Mouse (Mus musculus) gastrocnemius, adult 2 months (tissue): ENCODE measurements around the gene Ifna1. TPM values are rescaled to one million over a fixed set of nuclear protein-coding genes. Genes with fewer than 3 reads are reported as not detected.
A peak's percentile ranks its signal among the peaks of the same experiment; 100 is the strongest.
"Not testable (repeated sequence)": the region's sequence is repeated elsewhere in the genome, so short reads cannot be mapped to it uniquely, and the experiment has no call there.

ENCODE experiments used
- DNase-seq: peaks from one replicate; pipeline ENCODE4 v3.0.0; 2022
- H3K27ac ChIP-seq: fragments of 200-600 bp; 2 replicates; pipeline ENCODE4 v1.8.1; 2022; ENCODE audit warnings: mild to moderate bottlenecking
- H3K4me3 ChIP-seq: fragments of 200-600 bp; 2 replicates; pipeline ENCODE4 v1.8.1; 2022; ENCODE audit warnings: mild to moderate bottlenecking, moderate library complexity
- CTCF ChIP-seq: fragments of 200-600 bp; IDR thresholded peaks from 2 replicates; pipeline ENCODE4 v1.8.1; 2022; ENCODE audit warnings: antibody characterized with exemption, mild to moderate bottlenecking, moderate library complexity
- intact Hi-C: fragments of 180-260 bp; cut with DNase I; formaldehyde crosslinking; loops from one replicate; pipeline ENCODE4 v1.15.1; 2025
- long read RNA-seq, 2 experiments: library from polyadenylated mRNA; stranded (forward); transcript quantifications; one replicate each; pipeline ENCODE4 v2.0.0; 2021
- total RNA-seq, 2 experiments: library from RNA; stranded (reverse); gene quantifications; 2 replicates each; pipeline ENCODE4 v1.2.3; 2021

The Ifna1 gene
- not detected for total RNA-seq
- long read RNA-seq, experiment 1 = 0 reads
- long read RNA-seq, experiment 2 = 0 reads

DNA sequence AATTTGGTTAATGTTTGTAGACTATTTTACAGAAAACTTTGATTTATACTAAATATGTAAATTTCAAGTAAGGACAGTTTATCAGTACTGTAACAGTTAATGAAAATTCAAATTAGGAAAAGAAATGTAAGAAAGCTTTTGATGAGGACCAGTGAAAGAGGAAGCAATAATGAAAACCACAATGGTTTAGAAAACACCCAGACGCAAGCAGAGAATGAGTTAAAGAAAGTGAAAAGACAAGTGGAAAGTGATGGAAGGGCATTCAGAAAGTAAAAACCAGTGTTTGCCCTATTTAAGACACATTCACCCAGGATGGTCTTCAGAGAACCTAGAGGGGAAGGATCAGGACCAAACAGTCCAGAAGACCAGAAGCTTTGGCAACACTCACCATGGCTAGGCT, at the start of gene Ifna1:
TSS of gene Ifna1 (plus strand) at position 390 of the 400 bp plus-strand sequence.
- intact Hi-C loops = no loop called here
- Histone ChIP-seq H3K4me3 (no peak within 1 kb of the TSS), H3K27ac (no peak within 1 kb of the TSS)
- DNase-seq = no peak
- no peak for TF ChIP-seq CTCF

DNA sequence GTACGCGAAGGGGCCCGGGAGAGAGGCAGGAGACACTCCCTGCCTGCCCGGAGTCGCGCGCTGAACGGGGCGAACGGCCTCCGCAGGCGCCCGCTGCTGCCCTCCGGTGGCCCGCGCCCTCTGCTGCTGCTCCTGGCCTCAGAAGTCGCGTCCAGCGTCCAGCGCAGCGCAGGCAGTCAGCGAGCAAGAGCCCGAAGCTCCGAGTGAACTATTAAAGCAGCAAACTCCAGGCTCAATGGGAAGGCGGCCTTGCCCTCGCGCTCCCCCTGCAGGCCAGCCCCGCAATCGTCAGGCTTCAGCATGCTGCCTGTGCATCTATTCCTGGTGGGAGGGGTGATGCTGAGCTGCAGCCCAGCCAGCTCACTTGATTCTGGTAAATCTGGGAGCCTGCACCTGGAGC, 46.9 kb upstream of the Ifna1 start, which contains the start of gene Gm13287:
TSS of gene Gm13287 (plus strand) at position 301 of the 400 bp plus-strand sequence.
- H3K4me3 ChIP-seq, H3K27ac ChIP-seq, DNase-seq, intact Hi-C loops: not testable (repeated sequence)

DNA sequence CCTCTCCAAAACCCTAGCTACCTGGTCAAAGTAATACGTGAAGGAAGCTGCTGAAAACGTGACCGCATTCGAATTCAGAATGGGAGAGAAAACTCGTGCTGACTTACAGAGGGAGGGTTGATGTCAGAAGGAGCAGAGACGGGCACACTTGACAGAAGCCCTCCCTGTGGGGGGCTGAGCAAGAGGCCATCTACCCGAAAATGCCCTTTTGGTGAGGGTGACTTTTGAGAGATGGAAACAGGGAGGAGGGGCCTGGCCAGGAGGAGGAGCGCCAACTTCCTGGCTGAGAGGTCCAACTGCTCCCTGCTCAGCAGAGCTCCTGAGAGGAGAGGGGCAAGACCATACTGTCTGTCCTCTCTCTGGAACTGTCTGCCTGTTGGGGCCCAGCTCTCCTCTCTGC, 44.7 kb upstream of the Ifna1 start, which contains the start of gene Gm13288:
TSS of gene Gm13288 (plus strand) at position 301 of the 400 bp plus-strand sequence.
- H3K27ac ChIP-seq, intact Hi-C loops, DNase-seq: not testable (repeated sequence)
- 0 out of 2 replicates have a peak within 1 kb of the TSS, but pooled peaks have one; percentile 46 for H3K4me3 ChIP-seq

DNA sequence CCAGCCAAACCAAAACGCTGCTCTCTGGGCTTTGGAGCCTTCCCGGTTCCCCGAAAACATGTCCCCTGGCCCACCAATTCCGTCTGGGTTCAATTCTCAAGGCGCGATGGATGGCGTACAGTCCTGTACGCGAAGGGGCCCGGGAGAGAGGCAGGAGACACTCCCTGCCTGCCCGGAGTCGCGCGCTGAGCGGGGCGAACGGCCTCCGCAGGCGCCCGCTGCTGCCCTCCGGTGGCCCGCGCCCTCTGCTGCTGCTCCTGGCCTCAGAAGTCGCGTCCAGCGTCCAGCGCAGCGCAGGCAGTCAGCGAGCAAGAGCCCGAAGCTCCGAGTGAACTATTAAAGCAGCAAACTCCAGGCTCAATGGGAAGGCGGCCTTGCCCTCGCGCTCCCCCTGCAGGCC, 44.1 kb upstream of the Ifna1 start:
- H3K27ac ChIP-seq, intact Hi-C loops: not testable (repeated sequence)
- peak; percentile 60 for DNase-seq

DNA sequence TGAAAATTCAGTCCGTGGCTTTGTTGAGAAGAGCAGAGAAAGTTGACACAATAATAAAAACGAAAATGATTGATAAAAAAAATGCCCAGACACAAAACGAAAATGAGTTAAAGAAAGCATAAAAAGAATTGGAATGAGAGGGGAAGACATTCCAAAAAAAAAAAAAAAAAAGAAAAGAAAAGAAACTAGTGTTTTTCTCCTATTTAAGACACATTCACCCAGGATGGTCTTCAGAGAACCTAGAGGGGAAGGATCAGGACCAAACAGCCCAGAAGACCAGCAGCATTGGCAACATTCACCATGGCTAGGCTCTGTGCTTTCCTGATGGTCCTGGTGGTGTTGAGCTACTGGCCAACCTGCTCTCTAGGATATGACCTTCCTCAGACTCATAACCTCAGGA, 34.0 kb upstream of the Ifna1 start, which contains the start of gene Ifna7:
TSS of gene Ifna7 (plus strand) at position 301 of the 400 bp plus-strand sequence.
- no peak for TF ChIP-seq CTCF
- H3K27ac ChIP-seq = no peak within 1 kb of the TSS
- intact Hi-C loops = no loop called here
- DNase-seq = no peak
- no peak within 1 kb of the TSS for H3K4me3 ChIP-seq

More for the DNA sequence above, 44.1 kb upstream of the Ifna1 start:
- peak; percentile 30 for TF ChIP-seq CTCF
- H3K4me3 ChIP-seq = 0 out of 2 replicates have a peak overlapping the region, but pooled peaks have one; percentile 46

DNA sequence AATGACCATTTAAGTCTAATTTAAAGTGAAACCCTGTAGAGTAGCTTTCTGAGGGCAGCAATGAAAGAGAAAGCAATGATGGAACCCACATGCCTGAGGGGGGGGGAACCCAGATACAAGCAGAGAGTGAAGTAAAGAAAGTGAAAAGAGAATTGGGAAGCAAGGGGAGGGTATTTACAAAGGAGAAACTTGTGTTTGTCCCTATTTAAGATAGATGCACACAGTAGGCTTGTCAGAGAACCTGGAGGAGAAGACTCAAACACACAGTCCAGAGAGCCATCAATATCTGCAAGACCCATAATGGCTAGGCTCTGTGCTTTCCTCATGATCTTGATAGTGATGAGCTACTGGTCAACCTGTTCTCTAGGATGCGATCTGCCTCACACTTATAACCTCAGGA, 30.2 kb upstream of the Ifna1 start, which contains the start of gene Ifna11:
TSS of gene Ifna11 (plus strand) at position 301 of the 400 bp plus-strand sequence.
- intact Hi-C loops = no loop called here
- Histone ChIP-seq H3K4me3 (no peak within 1 kb of the TSS), H3K27ac (no peak within 1 kb of the TSS)
- no peak for DNase-seq
- TF ChIP-seq CTCF = no peak

DNA sequence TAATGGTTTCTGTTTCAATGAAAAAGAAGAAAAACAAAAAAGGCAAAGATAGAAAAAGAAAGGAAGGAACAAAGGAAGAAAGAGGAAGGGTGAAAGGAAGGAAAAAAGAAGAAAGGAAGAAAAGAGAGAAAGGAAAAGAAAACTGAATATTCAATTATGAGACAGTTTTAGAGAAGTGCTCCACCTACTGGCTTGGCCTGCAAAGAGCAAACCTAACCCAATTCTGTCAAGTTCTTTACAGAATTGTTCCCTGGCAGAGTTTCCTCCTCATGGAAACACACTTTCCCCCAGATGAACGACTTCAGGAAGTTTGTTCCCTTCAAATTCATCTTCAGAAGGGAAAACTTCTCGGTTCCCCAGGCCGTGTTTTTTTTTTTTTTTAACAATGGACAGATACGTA, 26.9 kb upstream of the Ifna1 start:
- peak; percentile 49 for TF ChIP-seq CTCF
- Histone ChIP-seq H3K27ac (no peak overlapping the region), H3K4me3 (no peak overlapping the region)
- intact Hi-C loops = no loop called here
- DNase-seq = no peak

DNA sequence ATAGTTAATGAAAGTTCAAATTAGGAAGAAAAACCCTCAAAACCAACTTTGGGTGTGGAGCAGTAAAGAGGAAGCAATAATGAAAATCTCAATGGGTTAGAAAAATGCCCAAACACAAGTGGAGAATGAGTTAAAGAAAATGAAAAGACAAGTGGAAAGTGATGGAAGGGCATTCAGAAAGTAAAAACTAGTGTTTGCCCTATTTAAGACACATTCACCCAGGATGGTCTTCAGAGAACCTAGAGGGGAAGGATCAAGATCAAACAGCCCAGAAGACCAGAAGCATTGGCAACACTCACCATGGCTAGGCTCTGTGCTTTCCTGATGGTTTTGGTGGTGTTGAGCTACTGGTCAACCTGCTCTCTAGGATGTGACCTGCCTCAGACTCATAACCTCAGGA, 22.8 kb upstream of the Ifna1 start, which contains the start of gene Ifna6:
TSS of gene Ifna6 (plus strand) at position 301 of the 400 bp plus-strand sequence.
- intact Hi-C loops = loop anchor here (5.0 kb wide), 1 partner anchor 255 kb away; the partner anchor contains the start of gene Ifna14
- not testable (repeated sequence) for DNase-seq

DNA sequence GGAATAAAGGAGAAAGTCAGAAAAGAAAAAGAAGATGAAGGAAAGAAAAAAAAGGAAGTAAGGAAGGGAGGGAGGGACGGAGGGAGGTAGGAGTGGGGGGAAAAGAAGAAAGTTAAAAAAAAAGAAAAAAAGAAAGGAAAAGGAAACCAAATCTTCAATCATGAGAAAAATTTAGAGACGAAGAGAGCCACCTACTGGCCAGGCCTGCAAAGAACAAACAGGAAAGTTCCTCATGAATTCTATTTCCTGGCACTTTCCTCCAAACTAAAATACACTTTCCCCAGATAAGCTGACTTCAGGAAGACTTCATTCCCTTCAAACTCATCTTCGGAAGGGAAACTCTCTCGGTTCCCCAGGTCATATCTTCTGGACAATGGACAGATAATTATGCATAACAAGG, 19.4 kb upstream of the Ifna1 start:
- no peak for DNase-seq
- H3K27ac ChIP-seq = no peak overlapping the region
- intact Hi-C loops = no loop called here
- H3K4me3 ChIP-seq = no peak overlapping the region
- TF ChIP-seq CTCF = peak; percentile 57

More for the DNA sequence above, 22.8 kb upstream of the Ifna1 start, which contains the start of gene Ifna6:
- not testable (repeated sequence) for H3K27ac ChIP-seq, H3K4me3 ChIP-seq

DNA sequence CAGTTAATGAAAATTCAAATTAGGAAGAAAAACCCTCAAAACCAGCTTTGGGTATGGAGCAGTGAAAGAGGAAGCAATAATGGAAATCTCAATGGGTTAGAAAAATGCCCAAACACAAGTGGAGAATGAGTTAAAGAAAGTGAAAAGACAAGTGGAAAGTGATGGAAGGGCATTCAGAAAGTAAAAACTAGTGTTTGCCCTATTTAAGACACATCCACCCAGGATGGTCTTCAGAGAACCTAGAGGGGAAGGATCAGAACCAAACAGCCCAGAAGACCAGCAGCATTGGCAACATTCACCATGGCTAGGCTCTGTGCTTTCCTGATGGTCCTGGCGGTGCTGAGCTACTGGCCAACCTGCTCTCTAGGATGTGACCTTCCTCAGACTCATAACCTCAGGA, 14.7 kb upstream of the Ifna1 start, which contains the start of gene Ifna5:
TSS of gene Ifna5 (plus strand) at position 301 of the 400 bp plus-strand sequence.
- H3K27ac ChIP-seq, DNase-seq, H3K4me3 ChIP-seq, intact Hi-C loops: not testable (repeated sequence)

DNA sequence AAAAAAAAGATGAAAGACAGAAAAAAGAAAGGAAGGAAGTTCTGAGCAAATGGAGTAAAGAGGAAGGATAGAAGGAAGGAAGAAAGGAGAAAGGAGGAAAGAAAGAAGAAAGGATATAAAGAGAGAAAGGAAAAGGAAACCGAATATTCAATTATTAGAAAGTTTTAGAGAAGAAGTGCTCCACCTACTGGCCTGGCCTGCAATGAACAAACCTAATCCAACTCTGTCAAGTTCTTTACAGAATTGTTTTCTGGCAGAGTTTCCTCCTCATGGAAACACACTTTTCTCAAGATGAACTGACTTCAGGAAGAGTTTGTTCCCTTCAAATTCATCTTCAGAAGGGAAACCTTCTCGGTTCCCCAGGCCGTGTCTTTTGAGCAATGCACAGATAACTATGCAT, 11.1 kb upstream of the Ifna1 start:
- intact Hi-C loops = no loop called here
- TF ChIP-seq CTCF = peak; percentile 57
- no peak overlapping the region for H3K27ac ChIP-seq
- no peak overlapping the region for H3K4me3 ChIP-seq
- DNase-seq = no peak

DNA sequence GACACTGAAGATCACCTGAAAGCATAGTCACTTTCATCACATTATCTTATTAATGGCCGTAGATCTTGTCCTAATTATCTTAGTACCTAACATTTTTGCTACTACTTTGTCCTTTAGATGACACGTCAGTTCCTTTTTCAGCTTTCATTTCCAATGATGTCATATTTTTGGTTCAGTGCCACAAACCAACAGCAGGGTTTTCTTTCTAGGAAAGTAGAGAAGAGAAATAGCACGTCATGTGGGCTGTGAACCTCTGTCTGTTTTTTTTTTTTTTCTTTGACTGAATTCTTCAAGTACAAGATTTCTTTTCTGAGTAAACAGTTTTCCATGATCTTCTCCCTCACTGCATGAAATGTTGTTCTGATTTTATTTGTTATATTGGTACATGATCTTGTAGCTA, 9.8 kb upstream of the Ifna1 start:
- H3K27ac ChIP-seq = no peak overlapping the region
- no peak for TF ChIP-seq CTCF
- intact Hi-C loops = no loop called here
- DNase-seq = no peak
- no peak overlapping the region for H3K4me3 ChIP-seq

DNA sequence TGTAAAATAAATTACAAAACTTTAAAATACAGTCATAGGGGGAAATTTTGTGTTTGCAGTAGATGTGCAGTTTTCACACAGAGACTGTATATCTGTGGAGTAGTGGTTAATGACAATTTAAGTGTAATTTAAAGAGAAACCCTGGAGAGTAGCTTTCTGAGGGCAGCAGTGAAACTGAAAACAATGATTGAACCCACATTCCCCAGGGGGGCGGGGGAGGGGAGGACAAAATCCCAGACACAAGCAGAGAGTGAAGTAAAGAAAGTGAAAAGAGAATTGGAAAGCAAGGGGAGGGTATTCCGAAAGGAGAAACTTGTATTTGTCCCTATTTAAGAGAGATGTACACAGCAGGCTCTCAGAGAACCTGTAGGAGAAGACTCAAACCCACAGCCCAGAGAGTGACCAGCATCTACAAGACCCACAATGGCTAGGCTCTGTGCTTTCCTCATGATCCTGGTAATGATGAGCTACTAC, 8.4 kb upstream of the Ifna1 start, which contains the start of gene Ifna4:
TSS of gene Ifna4 (plus strand) at position 424 of the 474 bp plus-strand sequence.
- TF ChIP-seq CTCF = no peak
- no peak for DNase-seq
- no peak within 1 kb of the TSS for H3K4me3 ChIP-seq
- intact Hi-C loops = no loop called here
- no peak within 1 kb of the TSS for H3K27ac ChIP-seq

DNA sequence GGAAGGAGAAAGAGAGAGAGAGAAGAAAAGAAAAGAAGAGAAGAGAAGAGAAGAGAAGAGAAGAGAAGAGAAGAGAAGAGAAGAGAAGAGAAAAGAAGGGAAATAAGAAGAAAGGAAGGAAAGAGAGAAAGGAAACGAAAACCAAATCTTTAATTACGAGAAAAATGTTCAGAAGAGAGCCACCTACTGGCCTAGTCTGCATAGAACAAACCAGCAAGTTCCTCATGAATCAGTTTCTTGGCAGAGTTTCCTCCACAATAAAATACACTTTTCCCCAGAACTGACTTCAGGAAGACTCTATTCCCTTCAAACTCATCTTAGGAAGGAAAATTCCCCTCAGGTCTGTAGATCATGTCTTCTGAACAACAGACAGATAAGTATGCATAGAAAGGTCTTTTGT, 4.6 kb upstream of the Ifna1 start:
- TF ChIP-seq CTCF = peak; percentile 11; the same call in 1 of the 2 replicates
- H3K4me3 ChIP-seq = no peak overlapping the region
- DNase-seq = no peak
- intact Hi-C loops = no loop called here
- no peak overlapping the region for H3K27ac ChIP-seq
